Mouse (Mus musculus) MEL (cell line): ENCODE measurements at regions not wholly inside any gene's neighbourhood (a gene's known extent, or its start where the extent isn't known, plus 50 kb on each side); places are given as distances from the start of the nearest gene placed in this dataset.

Experiments
- DNase-seq: peaks from one replicate; pipeline ENCODE4 v3.0.0; 2011; ENCODE audit warnings: low read depth, low spot score
- H3K27ac ChIP-seq: 2 replicates; pipeline ENCODE4 v1.5.1; 2012; ENCODE audit warnings: low read depth, mild to moderate bottlenecking, control low read depth, low read length, moderate library complexity; ENCODE audit not compliant: control insufficient read depth
- H3K27me3 ChIP-seq, 2 experiments: fragments of 150-350 bp in 1 of 2; sonication (generic) in 1 of 2; 2 replicates each; pipeline ENCODE4 v1.6.1; 2012; ENCODE audit warnings: low read length in 2 of 2, mild to moderate bottlenecking in 2 of 2, improper control_type of control experiment in 1 of 2, moderate library complexity in 1 of 2; ENCODE audit not compliant: insufficient read depth in 2 of 2, control insufficient read depth in 1 of 2
- H3K36me3 ChIP-seq, 2 experiments: 2 replicates each; pipeline ENCODE4 v1.6.1; 2012 to 2014; ENCODE audit warnings: low read length in 2 of 2, improper control_type of control experiment in 1 of 2, inconsistent platforms in 1 of 2, mild to moderate bottlenecking in 1 of 2; ENCODE audit not compliant: insufficient read depth in 2 of 2, control insufficient read depth in 1 of 2
- H3K4me1 ChIP-seq, 2 experiments: fragments of 150-350 bp in 1 of 2; sonication (generic) in 1 of 2; 2 replicates each; pipeline ENCODE4 v1.6.1; 2012; ENCODE audit warnings: low read length in 2 of 2, improper control_type of control experiment in 1 of 2, mild to moderate bottlenecking in 1 of 2; ENCODE audit not compliant: insufficient read depth in 2 of 2, control insufficient read depth in 1 of 2
- H3K4me3 ChIP-seq, 2 experiments: fragments of 150-350 bp in 1 of 2; sonication (generic) in 1 of 2; 2 replicates each; pipeline ENCODE4 v1.5.1; 2012; ENCODE audit warnings: low read depth in 2 of 2, low read length in 2 of 2, mild to moderate bottlenecking in 2 of 2, moderate library complexity in 2 of 2, control low read depth in 1 of 2, improper control_type of control experiment in 1 of 2; ENCODE audit not compliant: control insufficient read depth in 1 of 2, insufficient read depth in 1 of 2
- H3K79me2 ChIP-seq: 2 replicates; pipeline ENCODE4 v1.6.1; 2012; ENCODE audit warnings: mild to moderate bottlenecking, low read length, moderate library complexity; ENCODE audit not compliant: control insufficient read depth, poor library complexity, insufficient read depth
- H3K9ac ChIP-seq: 2 replicates; pipeline ENCODE4 v1.6.1; 2012; ENCODE audit warnings: low read depth, mild to moderate bottlenecking, control low read depth, low read length, moderate library complexity; ENCODE audit not compliant: control insufficient read depth, poor library complexity, severe bottlenecking
- H3K9me3 ChIP-seq: fragments of 150-350 bp; sonication (generic); replicated peaks from 2 replicates; pipeline ENCODE4 v1.6.1; 2012; ENCODE audit warnings: mild to moderate bottlenecking, low read length, improper control_type of control experiment, moderate library complexity; ENCODE audit not compliant: insufficient read depth
- BHLHE40 ChIP-seq: IDR thresholded peaks from 2 replicates; pipeline ENCODE4 v1.6.1; 2012; ENCODE audit warnings: low read depth, mild to moderate bottlenecking, inconsistent platforms, low read length, improper control_type of control experiment, borderline replicate concordance
- CHD2 ChIP-seq: IDR thresholded peaks from 2 replicates; pipeline ENCODE4 v1.6.1; 2011; ENCODE audit warnings: low read length, improper control_type of control experiment
- CTCF ChIP-seq, 3 experiments: IDR thresholded peaks in 2 of 3; conservative IDR thresholded peaks in 1 of 3; 2 replicates each; pipeline ENCODE4 v1.5.1; 2011 to 2012; ENCODE audit warnings: low read length in 3 of 3, low read depth in 2 of 3, mild to moderate bottlenecking in 2 of 3, improper control_type of control experiment in 1 of 3, inconsistent platforms in 1 of 3, mixed read lengths in 1 of 3, moderate library complexity in 1 of 3; ENCODE audit not compliant: control insufficient read depth in 1 of 3, insufficient read depth in 1 of 3, poor library complexity in 1 of 3, severe bottlenecking in 1 of 3
- E2F4 ChIP-seq: IDR thresholded peaks from 2 replicates; pipeline ENCODE4 v1.6.1; 2011; ENCODE audit warnings: low read depth, low read length, improper control_type of control experiment, borderline replicate concordance
- EP300 ChIP-seq, 2 experiments: IDR thresholded peaks; 2 replicates each; pipeline ENCODE4 v1.6.1; 2011; ENCODE audit warnings: improper control_type of control experiment in 2 of 2, low read length in 2 of 2, low read depth in 1 of 2, mild to moderate bottlenecking in 1 of 2
- ETS1 ChIP-seq: IDR thresholded peaks from 2 replicates; pipeline ENCODE4 v1.6.1; 2012; ENCODE audit warnings: low read depth, mild to moderate bottlenecking, inconsistent platforms, low read length, improper control_type of control experiment, moderate library complexity
- HCFC1 ChIP-seq: IDR thresholded peaks from 2 replicates; pipeline ENCODE4 v1.6.1; 2012; ENCODE audit warnings: low read depth, mild to moderate bottlenecking, inconsistent platforms, low read length, improper control_type of control experiment, moderate library complexity
- MAFK ChIP-seq: IDR thresholded peaks from 2 replicates; pipeline ENCODE4 v1.6.1; 2011; ENCODE audit warnings: low read depth, mild to moderate bottlenecking, low read length, improper control_type of control experiment, borderline replicate concordance
- MAX ChIP-seq: IDR thresholded peaks from 2 replicates; pipeline ENCODE4 v1.6.1; 2011; ENCODE audit warnings: low read length, improper control_type of control experiment
- MAZ ChIP-seq: IDR thresholded peaks from 2 replicates; pipeline ENCODE4 v1.6.1; 2012; ENCODE audit warnings: low read depth, mild to moderate bottlenecking, inconsistent platforms, low read length, improper control_type of control experiment
- MYB ChIP-seq: IDR thresholded peaks from 2 replicates; pipeline ENCODE4 v1.6.1; 2011; ENCODE audit warnings: mild to moderate bottlenecking, low read depth, low read length, improper control_type of control experiment
- MYC ChIP-seq: IDR thresholded peaks from 2 replicates; pipeline ENCODE4 v1.6.1; 2011; ENCODE audit warnings: low read depth, mild to moderate bottlenecking, low read length, improper control_type of control experiment, moderate library complexity
- NELFE ChIP-seq: IDR thresholded peaks from 2 replicates; pipeline ENCODE4 v1.6.1; 2011; ENCODE audit warnings: low read depth, low read length, improper control_type of control experiment
- NRF1 ChIP-seq: IDR thresholded peaks from 2 replicates; pipeline ENCODE4 v1.6.1; 2014; ENCODE audit warnings: low read depth, mild to moderate bottlenecking, inconsistent platforms, low read length, improper control_type of control experiment, moderate library complexity; ENCODE audit not compliant: poor library complexity, insufficient read depth, severe bottlenecking
- RAD21 ChIP-seq: IDR thresholded peaks from 2 replicates; pipeline ENCODE4 v1.6.1; 2011; ENCODE audit warnings: mild to moderate bottlenecking, low read depth, low read length, improper control_type of control experiment
- SIN3A ChIP-seq: IDR thresholded peaks from 2 replicates; pipeline ENCODE4 v1.6.1; 2012; ENCODE audit warnings: low read length, improper control_type of control experiment, inconsistent platforms
- SMC3 ChIP-seq: IDR thresholded peaks from 2 replicates; pipeline ENCODE4 v1.6.1; 2011; ENCODE audit warnings: low read depth, low read length, improper control_type of control experiment
- TCF12 ChIP-seq: IDR thresholded peaks from 2 replicates; pipeline ENCODE4 v1.6.1; 2014; ENCODE audit warnings: low read depth, mild to moderate bottlenecking, inconsistent platforms, low read length, improper control_type of control experiment, moderate library complexity
- UBTF ChIP-seq: IDR thresholded peaks from 2 replicates; pipeline ENCODE4 v1.6.1; 2012; ENCODE audit warnings: low read depth, mild to moderate bottlenecking, inconsistent platforms, low read length, improper control_type of control experiment, moderate library complexity, borderline replicate concordance; ENCODE audit not compliant: insufficient read depth
- USF2 ChIP-seq, 2 experiments: IDR thresholded peaks; 2 replicates each; pipeline ENCODE4 v1.6.1; 2011 to 2012; ENCODE audit warnings: improper control_type of control experiment in 2 of 2, low read length in 2 of 2, borderline replicate concordance in 1 of 2, inconsistent platforms in 1 of 2, low read depth in 1 of 2, mild to moderate bottlenecking in 1 of 2; ENCODE audit not compliant: insufficient read depth in 1 of 2
- ZC3H11A ChIP-seq: IDR thresholded peaks from 2 replicates; pipeline ENCODE4 v1.6.1; 2012; ENCODE audit warnings: low read depth, mild to moderate bottlenecking, inconsistent platforms, low read length, improper control_type of control experiment
- ZKSCAN1 ChIP-seq: IDR thresholded peaks from 2 replicates; pipeline ENCODE4 v1.6.1; 2012; ENCODE audit warnings: low read depth, mild to moderate bottlenecking, inconsistent platforms, low read length, improper control_type of control experiment, moderate library complexity
- ZMIZ1 ChIP-seq: IDR thresholded peaks from 2 replicates; pipeline ENCODE4 v1.6.1; 2012; ENCODE audit warnings: low read depth, mild to moderate bottlenecking, inconsistent platforms, low read length, improper control_type of control experiment, moderate library complexity
- ZNF384 ChIP-seq: IDR thresholded peaks from 2 replicates; pipeline ENCODE4 v1.6.1; 2012; ENCODE audit warnings: low read depth, mild to moderate bottlenecking, inconsistent platforms, low read length, improper control_type of control experiment

GRCm38 (mm10) chr6:60564261-60564660, 265.4 kb downstream of the Snca start:
- Histone ChIP-seq H3K79me2 (no peaks in the 10 kb centered on the region), H3K4me1 (no peaks in the 10 kb centered on the region), H3K36me3 (no peaks in the 10 kb centered on the region), H3K27ac (no peak overlapping the region), H3K27me3 (no peaks in the 10 kb centered on the region), H3K9ac (no peak overlapping the region), H3K9me3 (no peaks in the 10 kb centered on the region), H3K4me3 (no peak overlapping the region)
- no peak for TF ChIP-seq BHLHE40
- TF ChIP-seq RAD21, result peak; percentile 40
- no peak for TF ChIP-seq CHD2
- TF ChIP-seq ETS1, result no peak
- no peak for TF ChIP-seq ZKSCAN1
- TF ChIP-seq CTCF (IDR thresholded peaks at IDR 0.05 in 2 of 3, conservative IDR thresholded peaks at IDR 0.05 in 1 of 3; ENCODE audit: control insufficient read depth in 1 of 3, insufficient read depth in 1 of 3, low read depth in 2 of 3, low read length in 3 of 3, poor library complexity in 1 of 3, severe bottlenecking in 1 of 3), result peak; percentile 12 to 46 (median 27); a peak in 2 of 6 replicates
- TF ChIP-seq SMC3, result peak; percentile 57
- no peak for TF ChIP-seq HCFC1
- DNase-seq, result peak; percentile 14

GRCm38 (mm10) chr6:60555590-60556235, 273.9 kb downstream of the Snca start:
- H3K27me3 ChIP-seq, result no peaks in the 10 kb centered on the region
- DNase-seq, result peak; percentile 36
- no peak overlapping the region for H3K27ac ChIP-seq
- no peaks in the 10 kb centered on the region for H3K9me3 ChIP-seq
- no peak overlapping the region for H3K9ac ChIP-seq
- no peaks in the 10 kb centered on the region for H3K36me3 ChIP-seq
- H3K4me3 ChIP-seq, result no peak overlapping the region
- H3K79me2 ChIP-seq, result no peaks in the 10 kb centered on the region
- TF ChIP-seq ZMIZ1 (no peak), RAD21 (peak; percentile 72), NELFE (no peak), ETS1 (no peak), EP300 (IDR thresholded peaks at IDR 0.05; ENCODE audit: low read depth in 1 of 2, low read length in 2 of 2) (no peak), MAZ (no peak), CTCF (IDR thresholded peaks at IDR 0.05 in 2 of 3, conservative IDR thresholded peaks at IDR 0.05 in 1 of 3; ENCODE audit: control insufficient read depth in 1 of 3, insufficient read depth in 1 of 3, low read depth in 2 of 3, low read length in 3 of 3, poor library complexity in 1 of 3, severe bottlenecking in 1 of 3) (peak in 2 of 3 experiments; percentile 36 to 62; a peak in 4 of 6 replicates), SMC3 (peak; percentile 65), CHD2 (no peak), SIN3A (no peak), MYB (no peak), MYC (no peak), ZNF384 (no peak), TCF12 (no peak), ZC3H11A (peak; percentile 38; the same call in 1 of the 2 replicates), BHLHE40 (no peak), ZKSCAN1 (no peak), USF2 (IDR thresholded peaks at IDR 0.05; ENCODE audit: borderline replicate concordance in 1 of 2, insufficient read depth in 1 of 2, low read depth in 1 of 2, low read length in 2 of 2) (no peak), MAX (no peak), UBTF (no peak), E2F4 (no peak), NRF1 (no peak), MAFK (no peak)
- no peaks in the 10 kb centered on the region for H3K4me1 ChIP-seq
